Mouse (Mus musculus): ENCODE measurements at regions not wholly inside any gene's neighbourhood (a gene's known extent, or its start where the extent isn't known, plus 50 kb on each side); places are given as distances from the start of the nearest gene placed in this dataset.

DNA sequence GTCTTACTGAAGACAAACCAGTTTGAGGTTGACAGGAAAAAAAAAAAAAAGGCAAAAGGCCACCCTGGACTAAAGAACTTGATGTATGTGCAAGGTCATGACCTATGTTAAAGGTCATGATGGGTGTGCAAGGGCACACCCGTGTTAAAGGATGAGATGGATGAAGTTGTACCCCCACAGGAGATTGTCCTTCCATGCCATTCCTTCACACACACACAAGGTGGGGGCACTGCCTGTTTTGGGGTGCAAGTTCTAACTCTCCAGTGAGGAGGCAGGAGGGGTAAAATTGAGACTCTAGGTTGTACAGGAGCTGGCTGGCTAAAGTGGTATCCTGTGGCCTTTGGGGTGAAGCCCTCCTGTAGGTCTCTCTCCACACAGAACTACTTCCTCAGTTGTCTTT lies 583.2 kb upstream of the Nrp1 start:
- no peak for TF ChIP-seq ZC3H11A (IDR thresholded peaks at IDR 0.05; ENCODE audit: borderline replicate concordance, low read depth, low read length)
- no peak for TF ChIP-seq ZNF384 (IDR thresholded peaks at IDR 0.05; ENCODE audit: low read depth, low read length)

All from ES-E14 (cell line).